Mouse (Mus musculus) stomach, postnatal 0 days (tissue): ENCODE measurements around the gene Trim34b.
"Not testable (repeated sequence)": the region's sequence is repeated elsewhere in the genome, so short reads cannot be mapped to it uniquely, and the experiment has no call there.

Source experiments
- CTCF ChIP-seq: IDR thresholded peaks from 2 replicates; pipeline ENCODE4 v1.5.1; 2016; ENCODE audit warnings: antibody characterized with exemption, low read depth, mild to moderate bottlenecking, moderate library complexity
- EP300 ChIP-seq: optimal IDR thresholded peaks from 2 replicates; pipeline ENCODE3; 2016; ENCODE audit warnings: antibody characterized with exemption

DNA sequence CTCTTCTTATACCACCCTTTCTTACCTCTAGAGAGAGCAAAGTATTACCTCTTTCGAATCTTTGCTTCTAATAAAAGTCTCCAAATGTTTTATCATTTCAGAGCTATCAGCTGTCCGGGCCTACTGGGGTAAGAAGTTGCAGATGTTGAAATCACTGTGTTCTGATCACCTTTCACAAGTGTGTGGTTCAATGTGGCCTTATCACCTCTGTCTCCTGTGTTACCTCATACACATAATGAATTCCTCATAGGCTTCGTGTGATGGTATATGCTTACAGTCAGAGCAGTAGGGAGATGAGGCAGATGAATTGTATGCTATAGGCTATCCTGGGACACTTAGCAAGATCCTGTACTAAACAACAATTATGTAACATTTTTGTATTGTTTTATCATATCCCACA lies 6.3 kb downstream of the Trim34b start:
- not testable (repeated sequence) for TF ChIP-seq CTCF, EP300
